Mouse (Mus musculus) cerebellum, postnatal 25 days (tissue): ENCODE results near the gene Fbxo9.

Experiments
- DNase-seq, 2 experiments: peaks; one replicate each; pipeline ENCODE4 v3.0.0; 2021; ENCODE audit warnings: mixed read lengths in 2 of 2

Gene Fbxo9

GRCm38 (mm10) chr9:78064121-78064520, 44.7 kb downstream of the Fbxo9 start:
- no peak for DNase-seq

GRCm38 (mm10) chr9:78062392-78062791, 46.5 kb downstream of the Fbxo9 start:
- no peak for DNase-seq

- DNase-seq: no peak
Observed at GRCm38 (mm10) chr9:78059525-78060120, 49.2 kb downstream of the Fbxo9 start.

- DNase-seq: no peak
Observed at GRCm38 (mm10) chr9:78054298-78054697, 54.6 kb downstream of the Fbxo9 start.

GRCm38 (mm10) chr9:78053821-78054220, 55.0 kb downstream of the Fbxo9 start:
- no peak for DNase-seq

- DNase-seq: no peak
Observed at GRCm38 (mm10) chr9:78051677-78052076, 57.2 kb downstream of the Fbxo9 start, which contains the start of gene Gcm1. Gene Gcm1, plus strand, starts transcription at chr9:78051924.

- no peak for DNase-seq
Observed at GRCm38 (mm10) chr9:78050452-78050970, 58.4 kb downstream of the Fbxo9 start.

GRCm38 (mm10) chr9:78046755-78047154, 62.1 kb downstream of the Fbxo9 start:
- DNase-seq: peak in 1 of 2 experiments; percentile 17

GRCm38 (mm10) chr9:78045171-78045570, 63.7 kb downstream of the Fbxo9 start:
- DNase-seq: no peak

- peak; percentile 72 to 78 for DNase-seq
Observed at GRCm38 (mm10) chr9:78038755-78039489, 69.9 kb downstream of the Fbxo9 start.

- no peak for DNase-seq
Observed at GRCm38 (mm10) chr9:78035831-78036230, 73.0 kb downstream of the Fbxo9 start.

- DNase-seq: no peak
Observed at GRCm38 (mm10) chr9:78035296-78035695, 73.6 kb downstream of the Fbxo9 start.

- no peak for DNase-seq
Observed at GRCm38 (mm10) chr9:78032930-78033329, 75.9 kb downstream of the Fbxo9 start.
